ENCODE assay signal across 25 mouse cellular contexts in genomic region chr12:105209231-105209630, GRCm38 (mm10). TPM values are rescaled to one million over a fixed set of nuclear protein-coding genes. Genes with fewer than 3 reads are reported as not detected.
"Had no signal": no experiment of that assay in that cellular context is flagged by ENCODE, and none has a peak within 500 bp of the region (broad histone marks: within the 10 kb centered on the region; RNA-seq: fewer than 3 reads in every experiment).

No protein-coding gene starts in this region.

- H3K4me3 ChIP-seq: neural tube, embryonic 13.5 days; neural tube, embryonic 15.5 days; stomach, embryonic 15.5 days had no signal

- H3K4me1 ChIP-seq: neural tube, embryonic 13.5 days; neural tube, embryonic 15.5 days; stomach, embryonic 15.5 days had no signal

- H3K27me3 ChIP-seq: neural tube, embryonic 13.5 days; neural tube, embryonic 15.5 days; stomach, embryonic 15.5 days had no signal

- H3K27ac ChIP-seq: neural tube, embryonic 13.5 days; neural tube, embryonic 15.5 days; stomach, embryonic 15.5 days; stomach, postnatal 0 days had no signal

- H3K9me3 ChIP-seq: neural tube, embryonic 13.5 days; neural tube, embryonic 15.5 days; stomach, embryonic 15.5 days had no signal

- DNase-seq: retina, postnatal 1 day; right cerebral cortex, adult 18-20 months; right cerebral cortex, postnatal 14 days; right cerebral cortex, postnatal 25 days; right cerebral cortex, postnatal 4 days; spleen, adult 18-20 months; thymus, adult 18-20 months; thymus, adult 2 months; thymus, postnatal 14 days; thymus, postnatal 25 days; thymus, postnatal 36 days; thymus, postnatal 4 days had no signal

- H3K36me3 ChIP-seq: neural tube, embryonic 13.5 days; neural tube, embryonic 15.5 days; stomach, embryonic 15.5 days had no signal

RNA-seq across cellular contexts. Expression of gene Tcl1b4, which starts 7.5 kb away (rescaled TPM):
- total RNA-seq: neutrophil, adult 5-6 weeks had no signal
- polyA plus RNA-seq: neural tube, embryonic 13.5 days; neural tube, embryonic 14.5 days; neural tube, embryonic 15.5 days; small intestine, adult 2 months; spleen, adult 2 months; stomach, embryonic 14.5 days; stomach, embryonic 15.5 days; stomach, embryonic 16.5 days; stomach, postnatal 0 days; thymus, adult 2 months; thymus, postnatal 0 days; urinary bladder, adult 2 months had no signal

RNA-seq across cellular contexts. Expression of gene Tcl1, which starts 13.4 kb away (rescaled TPM):
- total RNA-seq: neutrophil, adult 5-6 weeks had no signal
- polyA plus RNA-seq: neural tube, embryonic 13.5 days; neural tube, embryonic 14.5 days; neural tube, embryonic 15.5 days; small intestine, adult 2 months; spleen, adult 2 months; stomach, embryonic 14.5 days; stomach, embryonic 15.5 days; stomach, embryonic 16.5 days; stomach, postnatal 0 days; thymus, postnatal 0 days; urinary bladder, adult 2 months had no signal

RNA-seq across cellular contexts. Expression of gene Tcl1b3, which starts 18.4 kb away (rescaled TPM):
- total RNA-seq: neutrophil, adult 5-6 weeks had no signal
- polyA plus RNA-seq: neural tube, embryonic 13.5 days; neural tube, embryonic 14.5 days; neural tube, embryonic 15.5 days; small intestine, adult 2 months; spleen, adult 2 months; stomach, embryonic 14.5 days; stomach, embryonic 15.5 days; stomach, embryonic 16.5 days; stomach, postnatal 0 days; testis, adult 2 months; thymus, adult 2 months; thymus, postnatal 0 days; urinary bladder, adult 2 months had no signal

RNA-seq across cellular contexts. Expression of gene Tcl1b5, which starts 33.1 kb away (rescaled TPM):
- total RNA-seq: neutrophil, adult 5-6 weeks had no signal
- polyA plus RNA-seq: neural tube, embryonic 13.5 days; neural tube, embryonic 14.5 days; neural tube, embryonic 15.5 days; small intestine, adult 2 months; spleen, adult 2 months; stomach, embryonic 14.5 days; stomach, embryonic 15.5 days; stomach, embryonic 16.5 days; stomach, postnatal 0 days; testis, adult 2 months; thymus, postnatal 0 days; urinary bladder, adult 2 months had no signal

RNA-seq across cellular contexts. Expression of gene Tcl1b1, which starts 49.7 kb away (rescaled TPM):
- total RNA-seq: neutrophil, adult 5-6 weeks had no signal
- polyA plus RNA-seq: neural tube, embryonic 13.5 days; neural tube, embryonic 14.5 days; neural tube, embryonic 15.5 days; small intestine, adult 2 months; spleen, adult 2 months; stomach, embryonic 14.5 days; stomach, embryonic 15.5 days; stomach, embryonic 16.5 days; stomach, postnatal 0 days; testis, adult 2 months; thymus, adult 2 months; thymus, postnatal 0 days; urinary bladder, adult 2 months had no signal
